Mouse (Mus musculus) mouse trophoblast stem cell (cell line): Measurements from ENCODE around the gene Nup188.

ENCODE experiments used
- in situ Hi-C, 2 experiments: fragments of 300-500 bp; cut with MseI, MboI; formaldehyde crosslinking; loops; 2 replicates in 1 of 2; 3 replicates in 1 of 2; pipeline ENCODE4 v1.15.1; 2025

Gene Nup188

GRCm38 (mm10) chr2:30256616-30257350 is 29.4 kb upstream of the Nup188 start:
- in situ Hi-C loops, result no loop called here

- in situ Hi-C loops, result no loop called here
Observed at GRCm38 (mm10) chr2:30257699-30258460, 28.3 kb upstream of the Nup188 start.

GRCm38 (mm10) chr2:30258600-30258999 is 27.6 kb upstream of the Nup188 start:
- in situ Hi-C loops, result no loop called here

GRCm38 (mm10) chr2:30259131-30260064 is 26.8 kb upstream of the Nup188 start:
- in situ Hi-C loops, result no loop called here

- in situ Hi-C loops, result no loop called here
Observed at GRCm38 (mm10) chr2:30261064-30261736, 25.0 kb upstream of the Nup188 start.

GRCm38 (mm10) chr2:30261921-30262839 is 24.0 kb upstream of the Nup188 start:
- in situ Hi-C loops, result no loop called here

GRCm38 (mm10) chr2:30262840-30263441 is 23.3 kb upstream of the Nup188 start:
- in situ Hi-C loops, result no loop called here

- in situ Hi-C loops, result no loop called here
Observed at GRCm38 (mm10) chr2:30263811-30264210, 22.4 kb upstream of the Nup188 start.

- in situ Hi-C loops, result no loop called here
Observed at GRCm38 (mm10) chr2:30264671-30265519, 21.3 kb upstream of the Nup188 start.

- in situ Hi-C loops, result no loop called here
Observed at GRCm38 (mm10) chr2:30265767-30266253, 20.4 kb upstream of the Nup188 start, which contains the start of gene Phyhd1. Gene Phyhd1 (plus strand): TSS chr2:30266203.

GRCm38 (mm10) chr2:30266392-30266941 is 19.7 kb upstream of the Nup188 start:
- in situ Hi-C loops, result no loop called here

GRCm38 (mm10) chr2:30267466-30267865 is 18.7 kb upstream of the Nup188 start:
- in situ Hi-C loops, result no loop called here

- in situ Hi-C loops, result no loop called here
Observed at GRCm38 (mm10) chr2:30268371-30268770, 17.8 kb upstream of the Nup188 start.

GRCm38 (mm10) chr2:30269241-30269990 is 16.8 kb upstream of the Nup188 start:
- in situ Hi-C loops, result no loop called here

GRCm38 (mm10) chr2:30270134-30270533 is 16.1 kb upstream of the Nup188 start:
- in situ Hi-C loops, result no loop called here

- in situ Hi-C loops, result no loop called here
Observed at GRCm38 (mm10) chr2:30280743-30281142, 5.5 kb upstream of the Nup188 start, which contains the start of gene Gm28038. Gene Gm28038 (plus strand): TSS chr2:30281043.

GRCm38 (mm10) chr2:30281651-30282050 is 4.5 kb upstream of the Nup188 start:
- in situ Hi-C loops, result no loop called here

- in situ Hi-C loops, result no loop called here
Observed at GRCm38 (mm10) chr2:30283193-30283592, 3.0 kb upstream of the Nup188 start.
